Mouse (Mus musculus) lung, embryonic 14.5 days (tissue): ENCODE results near the gene Mapk3. TPM values are rescaled to one million over a fixed set of nuclear protein-coding genes. Genes with fewer than 3 reads are reported as not detected.

Source experiments
- ATAC-seq: fragments of 200-750 bp; cut with Nextera tagmentation; 2 replicates; pipeline ENCODE4 v1.8.0; 2017; ENCODE audit warnings: mild to moderate bottlenecking, moderate TSS enrichment, moderate library complexity; ENCODE audit not compliant: insufficient read depth
- DNase-seq: peaks from one replicate; pipeline ENCODE4 v3.0.0-alpha.2; 2015
- H3K27ac ChIP-seq: fragments of 300-500 bp; sonication (generic); 2 replicates; pipeline ENCODE4 v1.5.1; 2014; ENCODE audit warnings: low read depth, mild to moderate bottlenecking, moderate library complexity
- H3K27me3 ChIP-seq: fragments of 300-500 bp; sonication (generic); 2 replicates; pipeline ENCODE4 v1.6.1; 2014; ENCODE audit warnings: low read length, control low read depth; ENCODE audit not compliant: insufficient read depth
- H3K36me3 ChIP-seq: fragments of 300-500 bp; sonication (generic); 2 replicates; pipeline ENCODE4 v1.6.1; 2014; ENCODE audit warnings: control low read depth; ENCODE audit not compliant: insufficient read depth
- H3K4me1 ChIP-seq: fragments of 300-500 bp; sonication (generic); 2 replicates; pipeline ENCODE4 v1.6.1; 2014; ENCODE audit warnings: antibody characterized with exemption, control low read depth; ENCODE audit not compliant: insufficient read depth
- H3K4me2 ChIP-seq: fragments of 300-500 bp; sonication (generic); 2 replicates; pipeline ENCODE4 v1.6.1; 2014; ENCODE audit warnings: mild to moderate bottlenecking
- H3K4me3 ChIP-seq: fragments of 300-500 bp; sonication (generic); 2 replicates; pipeline ENCODE4 v1.5.1; 2014; ENCODE audit warnings: low read depth, low read length
- H3K9ac ChIP-seq: fragments of 300-500 bp; sonication (generic); 2 replicates; pipeline ENCODE4 v1.6.1; 2014
- H3K9me3 ChIP-seq: fragments of 300-500 bp; sonication (generic); 2 replicates; pipeline ENCODE4 v1.6.1; 2016; ENCODE audit warnings: low read depth, low read length, control low read depth
- CTCF ChIP-seq: IDR thresholded peaks from 2 replicates; pipeline ENCODE4 v1.5.1; 2016; ENCODE audit warnings: antibody characterized with exemption, low read depth
- WGBS: fragments of 180-500 bp; shearing (Covaris S2); extraction: QIAGEN DNeasy Blood & Tissue Kit; methylation state at CpG from one replicate; pipeline ENCODE4 v1.1.7; 2014; 5-methylcytosine and 5-hydroxymethylcytosine counted together
- polyA plus RNA-seq: library from polyadenylated mRNA; unstranded; fragments of >200 nt; fragmentation: Nextera tagmentation; extraction: Ambion mirVana; gene quantifications from 2 replicates; pipeline ENCODE4 v1.2.1, GENCODE M21; 2014

Gene Mapk3
- polyA plus RNA-seq, 1 experiment from 2014 or later: 117 TPM

GRCm38 (mm10) chr7:126758539-126758938 is 862 bp upstream of the Mapk3 start:
- H3K4me2 ChIP-seq: no peak overlapping the region
- no peak overlapping the region for H3K27ac ChIP-seq
- ATAC-seq: no peak
- 60% methylated on average over 7 of the region's 7 CpGs for WGBS
- peaks cover 14% of the 10 kb centered on the region for H3K4me1 ChIP-seq
- no peaks in the 10 kb centered on the region for H3K27me3 ChIP-seq
- no peaks in the 10 kb centered on the region for H3K9me3 ChIP-seq
- DNase-seq: no peak
- peaks cover 25% of the 10 kb centered on the region for H3K36me3 ChIP-seq
- no peak overlapping the region for H3K4me3 ChIP-seq
- TF ChIP-seq CTCF: no peak
- H3K9ac ChIP-seq: no peak overlapping the region

- Histone ChIP-seq H3K9me3 (no peaks in the 10 kb centered on the region), H3K9ac (peak overlapping the region; percentile 88), H3K4me1 (peaks cover 14% of the 10 kb centered on the region), H3K27me3 (no peaks in the 10 kb centered on the region), H3K4me3 (peak overlapping the region; percentile 90), H3K36me3 (peaks cover 38% of the 10 kb centered on the region), H3K4me2 (peak overlapping the region; percentile 97), H3K27ac (peak overlapping the region; percentile 98)
- DNase-seq: no peak
- peak; percentile 32 for ATAC-seq
- 1% methylated on average over 23 of the region's 24 CpGs for WGBS
- TF ChIP-seq CTCF: no peak
These were observed 430 bp downstream of the Mapk3 start for GRCm38 (mm10) chr7:126759672-126760390.

DNA sequence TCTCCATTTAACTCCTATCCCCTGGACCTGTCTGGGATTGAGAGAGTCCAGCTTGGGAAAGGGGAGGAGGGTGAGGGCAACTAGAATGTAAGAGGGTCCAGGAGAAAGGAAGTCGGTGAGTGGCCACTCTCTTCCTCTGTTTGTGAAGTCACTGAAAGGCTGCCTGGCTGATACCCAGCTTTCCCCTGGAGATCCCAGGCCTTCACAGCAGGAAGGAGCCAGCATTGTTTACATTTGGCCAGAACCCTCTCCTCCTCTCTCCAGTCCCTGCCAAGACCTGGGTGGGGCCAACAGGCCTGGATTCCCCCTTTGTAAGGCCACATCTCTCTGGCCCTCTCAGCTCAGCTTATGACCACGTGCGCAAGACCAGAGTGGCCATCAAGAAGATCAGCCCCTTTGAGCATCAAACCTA is 996 bp downstream of the Mapk3 start:
- H3K9me3 ChIP-seq: no peaks in the 10 kb centered on the region
- H3K4me1 ChIP-seq: peaks cover 14% of the 10 kb centered on the region
- peaks cover 44% of the 10 kb centered on the region for H3K36me3 ChIP-seq
- ATAC-seq (peak; percentile 89), DNase-seq (peak; percentile 94)
- no peaks in the 10 kb centered on the region for H3K27me3 ChIP-seq
- peak overlapping the region; percentile 97 for H3K4me2 ChIP-seq
- H3K9ac ChIP-seq: peak overlapping the region; percentile 88
- H3K27ac ChIP-seq: peak overlapping the region; percentile 98
- 8% methylated on average over 3 of the region's 3 CpGs for WGBS
- TF ChIP-seq CTCF: no peak
- peak overlapping the region; percentile 90 for H3K4me3 ChIP-seq

DNA sequence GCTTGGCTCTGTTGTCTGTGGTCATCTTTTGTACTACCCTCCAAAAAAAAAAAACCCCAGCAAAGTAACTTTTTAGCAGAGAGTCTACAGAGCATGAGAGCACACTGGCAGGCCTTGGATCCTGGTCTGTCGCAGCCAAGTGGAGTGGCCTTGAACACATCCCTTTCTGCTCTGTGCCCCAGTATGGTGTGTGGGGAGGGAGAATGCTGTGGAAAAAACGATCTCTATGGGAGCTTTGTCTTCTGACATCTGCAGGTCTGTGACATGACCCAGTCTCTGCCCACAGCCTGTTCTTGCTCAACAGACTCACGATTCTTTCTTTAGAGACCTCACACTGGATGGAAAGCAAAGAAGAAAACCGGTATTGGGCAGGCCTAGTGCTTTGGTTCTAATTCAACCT is 1.6 kb downstream of the Mapk3 start:
- Histone ChIP-seq H3K9ac (peak overlapping the region; percentile 88), H3K4me1 (peaks cover 14% of the 10 kb centered on the region), H3K9me3 (no peaks in the 10 kb centered on the region), H3K4me2 (peak overlapping the region; percentile 97), H3K27me3 (no peaks in the 10 kb centered on the region), H3K27ac (peak overlapping the region; percentile 98), H3K36me3 (peaks cover 49% of the 10 kb centered on the region), H3K4me3 (peak overlapping the region; percentile 90)
- DNase-seq (no peak), ATAC-seq (no peak)
- WGBS: 59% methylated on average over 4 of the region's 4 CpGs
- no peak for TF ChIP-seq CTCF

GRCm38 (mm10) chr7:126761529-126762067 is 2.2 kb downstream of the Mapk3 start:
- no peak for ATAC-seq
- Histone ChIP-seq H3K27me3 (no peaks in the 10 kb centered on the region), H3K36me3 (peaks cover 55% of the 10 kb centered on the region), H3K9ac (no peak overlapping the region; the same call in 1 of the 2 replicates), H3K27ac (peak overlapping the region; percentile 98; the same call in 1 of the 2 replicates), H3K4me1 (peaks cover 14% of the 10 kb centered on the region), H3K4me3 (peak overlapping the region; percentile 90; the same call in 1 of the 2 replicates), H3K9me3 (no peaks in the 10 kb centered on the region), H3K4me2 (peak overlapping the region; percentile 97)
- no peak for DNase-seq
- TF ChIP-seq CTCF: no peak
- WGBS: 55% methylated on average over 6 of the region's 6 CpGs

- TF ChIP-seq CTCF: no peak
- H3K4me2 ChIP-seq: peak overlapping the region; percentile 43
- 40% methylated on average over 17 of the region's 17 CpGs for WGBS
- DNase-seq (no peak), ATAC-seq (no peak)
- H3K36me3 ChIP-seq: peaks cover 65% of the 10 kb centered on the region
- H3K9ac ChIP-seq: 0 out of 2 replicates have a peak overlapping the region, but pooled peaks have one; percentile 1
- H3K4me1 ChIP-seq: peaks cover 14% of the 10 kb centered on the region
- no peaks in the 10 kb centered on the region for H3K27me3 ChIP-seq
- H3K27ac ChIP-seq: no peak overlapping the region
- no peaks in the 10 kb centered on the region for H3K9me3 ChIP-seq
- H3K4me3 ChIP-seq: peak overlapping the region; percentile 90; the same call in 1 of the 2 replicates
These were observed 3.1 kb downstream of the Mapk3 start for GRCm38 (mm10) chr7:126762471-126763008.

- H3K9me3 ChIP-seq: no peaks in the 10 kb centered on the region
- no peak for TF ChIP-seq CTCF
These were observed 6.1 kb downstream of the Mapk3 start for GRCm38 (mm10) chr7:126765540-126765939.

More at GRCm38 (mm10) chr7:126765540-126765939, 6.1 kb downstream of the Mapk3 start:
- ATAC-seq (no peak), DNase-seq (no peak)
- WGBS: 63% methylated on average over 9 of the region's 9 CpGs
- Histone ChIP-seq H3K4me3 (no peak overlapping the region), H3K27ac (no peak overlapping the region), H3K27me3 (no peaks in the 10 kb centered on the region), H3K9ac (no peak overlapping the region), H3K4me1 (peaks cover 14% of the 10 kb centered on the region), H3K36me3 (peaks cover 94% of the 10 kb centered on the region), H3K4me2 (no peak overlapping the region)
